Mouse (Mus musculus) adrenal gland, postnatal 25 days (tissue): ENCODE data around the gene Kif23. TPM values are rescaled to one million over a fixed set of nuclear protein-coding genes. Genes with fewer than 3 reads are reported as not detected.

Source experiments
- DNase-seq: peaks from one replicate; pipeline ENCODE4 v3.0.0; 2021; ENCODE audit warnings: mixed read lengths
- long read RNA-seq: library from polyadenylated mRNA; stranded (forward); transcript quantifications from one replicate; pipeline ENCODE4 v2.0.0, GENCODE M21; 2021
- total RNA-seq: library from RNA; stranded (reverse); gene quantifications from 2 replicates; pipeline ENCODE4 v1.2.3, GENCODE M21; 2021

Kif23 gene
- total RNA-seq, result 12.0 and 13.8 TPM in 2 replicates
- long read RNA-seq, partial matches to known transcripts, result 2 of 11 reads
- long read RNA-seq, other reads (novel, unspliced or antisense), result 8 of 11 reads

DNA sequence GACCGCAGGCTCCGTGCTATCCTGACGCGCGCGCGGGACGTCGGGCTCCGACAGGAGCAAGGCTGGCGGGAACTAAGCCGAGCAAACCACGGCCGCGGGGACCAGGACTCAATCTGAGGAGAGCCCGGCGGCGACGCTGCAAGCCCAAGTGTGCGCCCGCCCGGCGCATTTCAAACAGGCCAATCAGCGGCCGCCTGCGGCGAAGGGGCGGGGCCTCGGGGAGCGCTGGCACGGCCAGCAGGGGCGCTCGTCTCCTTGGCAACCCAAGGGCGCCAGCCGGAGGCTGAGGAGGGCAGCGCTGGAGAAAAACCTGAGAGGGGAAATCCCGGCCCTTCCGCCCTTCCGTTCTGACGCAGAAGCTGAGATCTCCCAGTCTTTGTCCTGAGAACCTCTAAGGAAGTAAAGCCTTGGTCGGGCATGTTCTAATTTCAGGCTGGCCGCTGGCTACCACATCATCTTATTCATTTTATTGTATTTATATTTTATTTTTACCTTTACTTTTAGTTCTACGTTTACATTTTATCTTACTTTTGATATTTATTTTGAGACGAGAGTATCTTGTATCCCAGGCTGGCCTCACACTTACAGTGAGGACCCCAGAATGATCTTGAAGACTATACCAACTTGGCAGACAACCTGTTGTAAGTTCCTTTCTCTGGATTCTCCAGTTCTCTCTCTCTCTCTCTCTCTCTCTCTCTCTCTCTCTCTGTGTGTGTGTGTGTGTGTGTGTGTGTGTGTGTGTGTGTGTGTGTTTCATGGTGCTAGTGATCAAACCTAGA lies at the start of gene Kif23:
TSS of gene Kif23 (minus strand) at position 152 of the 779 bp plus-strand sequence.
- DNase-seq, result peak; percentile 99

DNA sequence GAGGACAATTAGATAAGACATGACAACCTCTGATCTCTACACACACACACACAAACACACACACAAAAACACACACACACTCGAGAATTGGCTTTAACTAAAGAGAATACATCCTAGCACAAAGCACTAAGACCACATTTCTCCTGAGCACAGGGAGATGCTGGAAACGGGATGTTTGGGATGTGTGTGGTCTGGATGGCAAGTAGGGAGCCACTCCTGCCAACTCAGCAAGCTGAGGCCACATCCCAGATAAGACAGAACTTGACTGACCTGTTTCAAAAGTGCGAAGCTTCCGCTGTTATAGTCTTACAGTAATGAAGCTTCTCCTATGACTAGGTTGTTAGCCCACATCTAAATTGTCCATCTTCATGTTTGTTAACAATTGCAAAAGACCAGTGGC lies 44.6 kb upstream of the Kif23 start:
- no peak for DNase-seq

DNA sequence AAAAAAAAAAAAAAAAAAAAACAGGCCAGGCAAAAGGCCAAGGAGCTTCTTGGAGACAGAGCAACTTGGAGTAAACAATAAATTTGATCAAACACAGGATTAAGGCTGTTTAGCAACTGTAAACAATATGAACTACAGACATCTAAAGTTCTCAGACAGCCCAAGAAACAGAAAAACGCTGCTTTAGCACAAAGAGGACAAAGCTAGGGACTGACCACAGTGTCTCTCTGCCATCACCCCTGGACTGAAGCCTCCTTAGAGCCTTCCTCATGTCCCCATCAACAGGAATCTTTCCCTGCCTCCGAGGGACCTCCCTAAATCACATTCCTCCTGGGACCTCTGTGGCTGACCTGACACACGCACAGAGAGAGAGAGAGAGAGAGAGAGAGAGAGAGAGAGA lies 44.2 kb upstream of the Kif23 start:
- no peak for DNase-seq

DNA sequence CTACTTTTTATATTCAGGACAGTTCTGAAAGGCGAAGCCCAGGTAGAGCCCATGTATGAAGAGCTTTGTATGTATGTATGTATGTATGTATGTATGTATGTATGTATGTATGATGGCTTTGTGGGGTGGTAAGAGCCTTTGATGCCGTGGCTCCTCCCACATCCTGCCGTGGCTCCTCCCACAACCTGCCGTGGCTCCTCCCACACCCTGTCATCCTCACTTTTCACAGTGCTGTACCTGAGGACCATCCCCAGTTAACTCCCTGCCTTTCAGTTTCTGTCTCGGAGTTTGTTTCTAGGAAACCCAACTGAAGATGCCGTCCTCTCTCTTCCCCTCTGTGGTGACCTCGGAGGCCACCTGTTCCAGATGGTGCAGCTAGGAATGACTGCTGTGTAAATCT lies 39.5 kb upstream of the Kif23 start:
- DNase-seq, result no peak

DNA sequence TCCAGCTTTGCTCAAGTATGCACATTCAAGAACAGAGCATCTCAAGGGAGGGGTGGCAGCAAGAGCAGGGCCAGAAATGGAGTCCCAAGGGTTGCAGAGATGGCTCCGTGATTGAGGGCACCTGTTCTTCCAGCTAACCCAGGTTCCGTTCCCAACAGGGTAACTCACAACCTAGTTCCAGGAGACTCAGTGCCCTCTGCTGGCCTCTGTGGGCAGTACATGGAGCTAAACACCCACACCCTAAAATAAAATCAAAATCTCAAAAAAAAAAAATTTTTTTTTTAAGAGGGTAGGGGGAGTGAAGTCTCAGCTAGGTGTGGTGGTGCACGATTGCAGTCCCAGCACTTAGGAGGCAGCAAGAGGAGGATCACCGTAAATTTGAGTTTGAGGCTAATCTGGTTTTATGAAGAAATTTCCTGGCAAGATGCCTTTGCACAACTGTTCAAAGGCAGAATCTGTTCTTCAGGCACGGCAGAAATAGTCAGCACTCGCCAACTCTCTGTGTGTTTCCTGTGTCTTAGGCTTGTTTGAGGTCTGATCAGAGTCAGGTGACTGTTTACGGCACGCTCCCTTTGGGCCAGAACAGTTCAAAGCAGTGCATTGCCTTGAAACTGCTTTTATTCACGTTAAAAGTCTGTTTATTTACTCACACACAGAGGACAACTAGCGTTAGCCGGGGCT lies 38.7 kb upstream of the Kif23 start:
- peak; percentile 65 for DNase-seq

DNA sequence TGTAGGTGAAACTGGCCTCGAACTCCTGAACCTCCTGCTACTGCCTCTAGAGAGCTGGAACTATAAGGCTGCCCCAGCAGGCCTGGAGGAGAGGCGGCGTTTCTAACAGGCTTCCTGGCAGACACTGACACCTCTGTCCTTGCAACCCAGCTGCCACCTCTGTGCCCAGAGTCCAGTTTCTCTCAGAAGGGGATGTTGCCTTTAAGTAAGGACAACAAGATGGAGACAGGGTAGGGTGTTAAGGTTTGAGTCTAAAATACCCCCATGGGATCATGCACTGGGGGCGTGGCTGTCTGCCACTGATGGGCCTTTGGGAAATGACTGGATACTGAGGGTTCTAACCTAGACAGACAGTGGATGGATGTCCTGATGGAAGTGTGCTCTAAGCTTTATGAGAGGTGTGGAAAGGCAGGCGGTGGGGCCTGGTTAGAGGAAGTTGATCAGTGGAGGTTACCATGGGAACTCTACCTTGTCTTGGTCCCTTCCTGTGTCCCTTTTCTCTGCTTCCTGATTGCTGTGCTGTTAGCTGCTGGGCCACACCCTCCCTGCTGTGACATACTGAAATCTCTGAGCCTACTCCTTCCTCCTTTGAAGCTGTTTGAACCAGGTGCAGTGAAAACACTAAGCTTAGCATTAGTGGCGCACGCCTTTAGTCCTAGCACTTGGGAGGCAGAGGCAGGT lies 36.5 kb upstream of the Kif23 start:
- no peak for DNase-seq

DNA sequence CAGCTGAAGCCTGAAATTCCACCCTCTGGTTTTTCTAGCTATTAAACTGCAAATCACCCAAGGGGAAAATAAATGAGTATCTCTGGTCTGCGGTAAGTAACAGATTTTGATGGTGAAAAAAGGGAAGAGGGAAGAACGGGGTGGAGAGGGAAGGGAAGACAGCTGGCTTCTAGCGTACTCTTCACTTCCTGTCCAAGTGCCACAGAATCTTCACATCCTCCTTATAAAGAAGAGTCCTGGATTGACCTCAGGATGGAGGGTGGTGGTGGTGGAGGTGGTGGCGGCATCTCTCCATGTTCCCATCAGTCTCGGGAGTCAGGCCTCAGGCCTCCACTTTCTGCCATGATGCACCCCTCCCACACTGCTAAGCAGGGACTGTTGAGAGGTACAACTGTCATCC lies 35.3 kb upstream of the Kif23 start:
- no peak for DNase-seq

DNA sequence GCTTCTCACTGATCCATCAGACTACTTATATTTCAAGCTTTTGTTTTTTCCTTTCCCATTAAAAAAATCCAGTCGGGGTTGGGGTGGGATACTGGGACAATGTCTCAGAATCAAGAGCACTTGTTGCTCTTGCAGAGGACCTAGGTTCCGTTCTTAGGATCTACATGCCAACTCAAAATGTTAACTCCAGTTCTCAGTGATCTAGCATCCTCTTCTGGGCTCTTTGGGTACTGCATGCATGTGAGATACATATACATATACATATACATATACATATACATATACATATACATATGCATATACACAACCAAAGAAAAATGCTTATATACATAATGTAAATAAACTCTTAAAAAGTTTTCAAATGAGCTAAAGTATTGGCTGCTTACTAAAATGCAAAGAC lies 33.4 kb upstream of the Kif23 start:
- DNase-seq, result no peak

DNA sequence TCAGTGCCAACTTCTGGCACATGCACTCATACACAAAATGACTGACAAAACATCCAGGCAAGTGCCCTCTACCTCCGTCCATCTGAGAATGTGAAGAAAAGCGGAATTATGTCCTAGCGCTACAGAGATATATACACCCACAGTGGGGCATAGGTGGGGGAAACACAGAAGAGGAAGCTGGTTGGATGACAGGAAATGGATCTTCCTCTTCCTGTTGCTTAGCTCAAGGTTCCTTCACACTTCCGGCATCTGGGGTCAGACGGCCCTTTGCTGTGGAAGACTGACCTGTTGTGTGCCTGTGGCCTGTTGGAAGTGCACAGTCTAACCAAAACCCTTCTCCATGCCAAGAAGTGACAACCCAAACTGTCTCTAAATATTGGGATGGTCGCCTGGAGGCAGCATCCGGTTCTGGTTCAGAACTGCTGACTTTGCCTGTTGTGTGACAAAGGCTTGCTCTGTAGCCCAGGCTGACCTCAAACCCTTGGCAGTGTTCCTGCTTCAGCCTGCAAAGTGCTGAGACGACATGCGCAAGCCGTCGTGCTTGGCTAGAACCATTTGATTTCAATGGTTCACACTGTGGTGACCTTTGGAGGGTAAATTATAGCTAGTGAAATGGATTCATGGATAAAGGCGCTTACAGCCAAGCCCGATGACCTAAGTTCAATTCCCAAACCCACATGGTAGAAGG lies 30.8 kb upstream of the Kif23 start:
- no peak for DNase-seq

DNA sequence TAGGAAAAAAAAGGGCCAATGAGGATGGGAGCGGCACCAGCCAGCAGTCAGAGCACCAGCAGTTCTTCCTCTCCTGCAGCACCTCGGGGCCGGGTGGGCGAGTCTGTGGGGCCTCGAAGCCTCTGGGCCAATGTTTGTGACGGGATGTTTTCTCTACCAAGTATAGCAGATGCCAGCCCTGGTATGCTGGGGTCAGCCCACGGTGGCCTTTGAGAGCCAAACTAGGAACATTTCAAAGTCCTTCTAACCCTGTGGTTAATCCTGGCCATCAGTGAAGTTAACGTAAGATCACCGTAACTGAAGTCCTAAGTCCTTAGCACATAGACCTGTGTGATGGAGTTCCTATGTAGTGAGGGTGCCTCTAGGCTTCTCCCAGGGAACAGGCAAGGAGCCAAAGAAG lies 25.5 kb upstream of the Kif23 start:
- DNase-seq, result no peak

DNA sequence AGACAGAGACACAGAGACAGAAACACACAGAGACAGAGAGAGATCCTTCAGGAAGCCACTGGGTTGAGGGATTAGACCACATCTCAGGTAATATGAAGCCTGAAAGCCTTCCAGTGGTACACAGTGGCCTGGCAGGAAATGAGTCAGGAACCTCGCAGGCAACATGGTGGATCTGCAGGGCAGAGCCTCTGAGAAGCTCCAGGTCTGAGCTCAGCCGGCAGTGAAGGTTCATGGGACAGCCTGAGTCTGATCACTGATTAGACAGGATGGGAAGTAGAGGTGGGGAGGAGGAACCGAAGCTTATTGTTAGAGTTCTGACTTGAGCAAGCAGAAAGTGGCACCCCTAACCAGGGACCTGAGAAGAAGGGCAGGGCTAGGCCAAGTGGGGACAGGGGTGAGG lies 24.5 kb upstream of the Kif23 start:
- no peak for DNase-seq

DNA sequence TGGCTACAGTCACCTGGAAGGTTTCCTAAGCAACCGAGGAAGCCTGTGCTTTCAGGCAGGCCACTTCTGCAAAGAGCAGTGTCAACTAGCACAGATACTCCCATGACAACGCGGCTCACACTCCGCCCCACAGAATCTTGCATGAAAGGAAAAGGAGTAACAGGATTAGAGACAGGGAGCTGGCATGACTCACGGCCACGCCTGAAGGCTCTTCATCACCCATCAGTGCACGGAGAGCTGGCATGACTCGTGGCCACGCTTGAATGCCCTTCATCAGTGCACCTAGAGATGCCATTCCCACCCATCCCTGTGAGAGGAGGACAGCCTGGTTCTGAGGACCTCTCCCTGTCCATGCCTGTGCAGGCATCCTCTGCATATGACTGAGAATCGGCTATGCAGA lies 20.8 kb upstream of the Kif23 start:
- peak; percentile 39 for DNase-seq

DNA sequence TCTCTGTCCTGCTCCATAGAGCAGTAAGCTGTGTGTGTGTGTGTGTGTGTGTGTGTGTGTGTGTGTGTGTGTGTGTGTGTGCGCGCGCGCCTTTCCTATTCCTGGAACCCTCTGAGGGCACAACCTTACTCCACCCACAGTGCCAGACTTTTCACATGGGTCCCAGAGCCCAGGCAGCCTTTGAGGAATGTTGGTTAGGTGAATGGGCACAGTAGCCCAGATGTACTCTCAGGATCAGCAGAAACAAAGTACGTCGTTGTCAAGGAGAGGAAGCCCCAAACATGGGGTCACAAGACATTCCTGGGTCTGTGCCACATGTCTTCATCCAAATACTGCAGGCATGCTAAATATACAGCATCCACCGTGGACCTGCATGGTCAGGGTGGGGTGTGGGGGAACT lies 19.4 kb upstream of the Kif23 start:
- DNase-seq, result no peak

DNA sequence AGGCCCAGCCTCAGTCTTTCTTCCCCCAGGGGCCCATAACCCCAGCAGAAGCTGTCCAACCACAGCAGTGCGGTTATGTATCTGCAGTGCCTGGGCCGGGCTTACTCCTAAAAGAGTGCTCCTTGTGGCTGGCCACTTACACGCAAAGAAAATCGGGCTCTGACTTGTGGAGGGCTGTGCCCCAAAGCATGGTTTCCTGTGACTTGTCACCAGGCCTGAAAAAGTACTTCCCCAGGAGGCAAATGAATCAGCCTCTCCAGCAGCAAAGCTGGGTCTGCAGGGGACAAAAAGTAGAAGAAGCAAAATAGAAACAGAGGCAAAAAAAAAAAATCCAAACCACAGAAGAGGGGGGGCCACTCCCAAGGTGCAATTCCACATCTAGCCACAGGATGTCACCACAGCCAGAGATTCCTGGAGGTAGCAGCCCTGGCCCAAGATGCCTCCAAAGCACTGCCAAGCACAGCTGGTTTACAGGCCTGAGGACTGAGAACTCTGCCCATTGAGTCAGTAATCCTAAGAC lies 18.9 kb upstream of the Kif23 start:
- DNase-seq, result peak; percentile 77

DNA sequence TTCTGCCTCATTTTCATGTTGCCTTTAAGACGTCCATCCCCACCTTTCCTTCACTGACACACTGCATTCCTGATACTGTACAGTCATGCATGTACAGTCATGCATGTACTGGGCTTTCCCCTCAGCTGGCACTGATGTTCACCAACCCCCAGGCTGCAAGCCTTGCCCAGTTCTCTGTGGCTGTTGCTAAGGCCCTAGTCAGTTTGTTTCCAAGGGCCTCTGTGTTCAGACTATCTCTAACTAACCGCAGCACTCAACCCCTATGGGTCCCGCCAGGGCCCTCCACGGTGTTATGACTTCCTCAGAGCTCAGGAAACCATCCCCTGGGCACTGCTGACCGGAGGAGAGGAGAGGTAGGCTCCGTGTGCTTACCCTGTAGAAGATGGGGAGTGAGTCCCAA lies 16.8 kb upstream of the Kif23 start:
- no peak for DNase-seq

DNA sequence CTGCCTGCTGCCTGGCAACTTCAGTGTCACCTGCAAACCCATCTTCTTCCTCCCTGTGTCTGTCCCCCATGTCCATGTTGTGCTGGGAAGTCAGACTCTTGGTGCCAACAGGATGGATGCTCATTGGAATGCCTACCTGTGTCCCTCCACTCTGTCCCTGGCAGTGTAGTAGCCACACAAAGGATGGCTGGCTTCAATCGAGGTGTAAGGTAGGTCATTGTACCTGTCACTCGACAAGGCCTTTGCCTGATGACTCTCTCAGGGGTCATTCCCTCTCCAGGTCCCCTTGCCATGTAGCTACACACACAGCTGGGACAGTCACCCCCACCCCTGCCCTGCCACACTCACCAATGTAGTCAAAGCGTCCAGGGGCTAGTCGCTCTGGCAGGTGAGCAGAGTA lies 14.6 kb upstream of the Kif23 start:
- DNase-seq, result no peak

DNA sequence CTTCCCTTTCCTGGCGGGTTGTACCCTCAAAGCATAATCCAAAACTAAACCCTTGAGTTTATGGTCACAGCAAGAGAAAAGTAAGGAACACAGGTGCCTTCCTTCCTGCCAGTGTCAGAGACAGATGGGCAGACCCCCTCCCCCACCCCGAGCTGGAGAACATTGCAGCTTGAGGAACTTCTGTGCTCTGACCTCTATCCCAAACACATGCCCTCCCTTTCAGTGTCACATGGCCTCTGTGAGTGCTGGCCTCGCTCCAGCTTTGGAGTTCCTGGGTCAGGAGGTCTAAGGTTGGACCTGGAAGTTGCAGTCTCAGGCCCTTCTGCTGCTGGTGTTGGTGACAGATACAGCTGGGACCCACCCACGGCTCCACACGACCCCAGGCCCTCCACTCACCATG lies 14.2 kb upstream of the Kif23 start:
- peak; percentile 30 for DNase-seq

DNA sequence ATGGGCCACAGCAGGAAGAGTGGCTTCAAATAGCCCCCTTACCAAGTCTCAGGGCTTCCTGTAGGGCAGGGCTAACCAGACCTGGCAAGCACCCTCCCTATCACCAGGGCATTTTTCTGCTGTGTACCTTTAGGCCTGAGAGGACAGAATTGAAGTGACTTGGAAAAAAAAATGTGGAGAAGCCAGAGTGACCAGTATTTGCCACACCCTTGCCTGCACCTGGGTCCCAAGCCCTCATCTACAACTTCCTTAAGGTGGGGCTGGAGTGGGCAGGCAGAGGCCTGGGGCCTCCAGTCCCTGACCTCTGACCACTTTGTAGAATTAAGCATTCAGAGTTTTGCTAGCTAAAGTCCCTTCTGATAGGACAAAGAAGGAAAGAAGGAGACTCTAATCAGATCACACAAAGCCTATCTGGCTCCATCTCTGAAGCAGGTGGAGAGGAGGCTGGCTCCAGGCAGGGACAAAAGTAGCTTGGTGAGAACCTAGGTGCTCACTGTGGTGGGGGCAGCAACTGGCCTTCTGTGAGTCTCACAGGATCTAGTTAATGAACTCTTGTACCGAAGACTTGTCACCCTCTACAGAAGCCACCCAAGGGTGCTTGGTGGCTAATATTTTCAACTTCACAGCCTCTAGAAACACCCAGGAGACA lies 13.5 kb upstream of the Kif23 start:
- DNase-seq, result no peak

DNA sequence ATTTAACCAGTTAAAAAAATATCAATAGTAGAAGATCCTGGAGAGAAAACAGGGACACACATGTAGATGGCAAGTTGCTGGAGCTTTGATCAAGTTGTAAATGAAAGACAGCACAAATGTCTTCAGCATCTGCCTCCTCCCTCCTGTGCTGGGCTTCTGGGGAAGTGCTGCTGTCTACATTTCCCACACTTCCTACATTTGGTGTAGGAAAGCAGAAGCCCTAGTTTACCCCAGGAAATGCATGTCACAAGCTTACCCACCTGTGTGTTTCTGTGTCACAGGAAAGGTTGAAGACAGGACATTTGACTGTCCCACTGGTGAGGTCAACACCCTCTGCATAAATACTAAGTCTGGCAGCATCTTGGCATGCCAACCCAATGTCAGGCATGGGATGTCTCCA lies 8.1 kb upstream of the Kif23 start:
- no peak for DNase-seq

DNA sequence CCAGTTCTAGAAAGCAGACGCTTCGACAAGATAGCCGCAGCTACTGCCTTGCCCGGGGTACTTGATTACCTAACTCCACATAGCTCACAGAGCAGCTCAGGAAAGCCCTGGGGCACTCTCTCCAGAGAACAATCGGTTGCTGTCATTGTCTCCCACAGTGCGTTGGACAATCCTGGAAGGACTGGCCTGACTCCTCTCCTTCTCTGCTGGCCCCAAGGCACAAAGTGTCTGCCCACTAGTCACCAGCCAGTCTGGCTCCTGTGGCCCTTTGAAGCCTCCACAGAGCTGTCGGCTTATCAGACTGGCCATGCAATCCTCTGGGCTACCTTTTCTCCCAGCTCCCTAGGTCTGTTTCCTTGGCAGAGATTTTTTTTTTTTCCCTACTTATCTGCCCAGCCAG lies 5.7 kb upstream of the Kif23 start:
- DNase-seq, result no peak

DNA sequence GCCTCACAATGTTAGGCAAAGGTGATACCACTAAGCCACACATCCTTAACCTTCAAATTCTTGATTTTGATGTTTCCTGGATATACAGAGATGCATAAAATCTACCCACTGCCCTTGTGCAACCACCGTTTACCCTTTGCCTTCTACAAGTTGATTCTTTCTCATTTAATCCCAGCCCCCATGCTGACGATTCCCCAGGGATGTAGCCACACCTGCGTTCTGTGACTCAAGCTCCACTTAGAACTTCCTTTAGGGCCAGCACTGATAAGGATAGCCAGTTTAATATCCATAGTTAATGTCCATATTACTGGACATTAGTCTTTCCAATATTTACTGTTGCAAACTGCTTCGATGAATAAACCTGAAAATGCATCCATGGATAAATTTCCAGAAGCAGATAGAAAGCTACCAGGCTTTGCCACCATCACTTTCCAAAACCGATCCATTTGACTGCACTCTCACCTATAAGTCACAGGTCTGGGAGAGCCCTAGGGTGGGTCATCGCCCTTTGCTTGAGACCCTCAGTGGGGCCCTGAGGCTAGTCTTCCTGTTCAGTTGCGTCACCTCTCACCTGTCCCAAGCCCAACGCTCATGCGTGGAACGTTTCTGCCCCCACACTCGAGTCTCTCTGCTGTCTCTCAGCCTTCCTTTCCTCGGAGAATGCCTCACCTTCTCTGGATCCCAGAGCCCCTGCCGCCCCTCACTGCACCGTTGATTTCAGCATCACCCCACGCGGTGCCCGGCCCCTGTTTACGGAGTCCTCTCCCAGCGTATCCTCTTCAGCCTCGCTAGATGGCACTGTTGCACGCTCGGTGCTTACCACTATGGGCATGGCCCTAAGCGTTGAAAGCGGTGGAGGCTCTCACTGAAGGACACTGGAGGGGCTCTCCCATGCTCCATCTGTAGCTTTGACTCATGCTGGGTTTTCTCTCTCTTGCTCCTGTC lies 1.1 kb upstream of the Kif23 start:
- peak; percentile 73 for DNase-seq
